Mouse (Mus musculus): ENCODE results near the gene Pmpcb.
A peak's percentile ranks its signal among the peaks of the same experiment; 100 is the strongest.
"Not testable (repeated sequence)": the region's sequence is repeated elsewhere in the genome, so short reads cannot be mapped to it uniquely, and the experiment has no call there.

The Pmpcb gene

GRCm38 (mm10) chr5:21736956-21737585 is at the start of gene Pmpcb:
TSS of gene Pmpcb (plus strand) at chr5:21737141.
- peak; percentile 86 to 93 for DNase-seq (ENCODE audit: low spot score in 2 of 2)

DNA sequence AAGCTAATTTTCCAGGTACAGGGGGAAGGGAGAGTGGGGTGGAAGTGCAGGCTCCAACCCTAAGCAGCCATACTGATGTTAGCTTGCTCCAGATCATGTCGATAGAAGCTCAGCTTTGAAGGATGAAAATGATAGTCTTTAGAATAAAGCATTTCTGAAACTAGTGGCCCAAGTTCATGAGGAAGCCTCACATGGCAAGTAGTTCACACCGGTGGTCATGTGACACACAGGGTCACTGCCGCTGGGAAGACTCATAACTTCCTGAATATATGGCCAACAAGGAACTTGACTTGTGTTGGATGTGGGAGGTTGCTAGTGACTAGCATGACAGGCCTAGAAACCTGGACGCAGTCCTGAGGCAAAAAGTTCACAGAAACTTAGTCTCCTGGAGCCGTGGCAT is 44.7 kb upstream of the Pmpcb start:
- no peak for DNase-seq (ENCODE audit: low spot score in 2 of 2)

- no peak for DNase-seq (ENCODE audit: low spot score in 2 of 2)
Measured at GRCm38 (mm10) chr5:21693372-21693870, 43.5 kb upstream of the Pmpcb start.

DNA sequence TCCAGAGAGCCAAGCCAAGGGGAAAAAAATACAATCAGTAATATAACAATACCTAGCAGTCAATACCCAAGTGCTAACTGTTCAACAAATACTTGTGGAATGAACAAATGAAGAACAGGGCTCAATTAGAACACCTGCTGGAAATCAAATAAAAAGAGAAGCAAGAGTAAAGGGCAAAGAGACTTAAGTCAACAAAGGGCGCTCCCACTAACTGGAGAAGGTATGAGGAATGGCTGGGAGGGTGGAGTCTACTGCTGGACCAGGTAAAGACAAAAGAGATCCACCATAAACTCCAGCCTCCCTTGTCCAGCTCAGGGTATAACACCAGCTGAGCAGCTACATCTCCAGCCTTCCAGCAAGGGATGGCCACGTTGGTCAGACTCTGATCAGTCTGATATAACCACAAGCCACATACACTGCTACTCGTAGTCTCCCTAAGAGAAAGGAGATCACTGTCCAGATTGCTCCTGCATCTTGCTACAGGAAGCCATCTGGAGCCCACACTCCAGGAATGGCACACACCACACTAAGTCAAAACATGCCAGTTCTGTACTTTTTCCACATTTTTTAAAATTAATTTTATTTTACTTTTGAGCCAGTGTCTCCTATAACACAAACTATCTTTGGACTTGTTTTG is 42.0 kb upstream of the Pmpcb start:
- no peak for DNase-seq (ENCODE audit: low spot score in 2 of 2)

GRCm38 (mm10) chr5:21699555-21699954 is 37.4 kb upstream of the Pmpcb start:
- DNase-seq (ENCODE audit: low spot score in 2 of 2) = not testable (repeated sequence)

DNA sequence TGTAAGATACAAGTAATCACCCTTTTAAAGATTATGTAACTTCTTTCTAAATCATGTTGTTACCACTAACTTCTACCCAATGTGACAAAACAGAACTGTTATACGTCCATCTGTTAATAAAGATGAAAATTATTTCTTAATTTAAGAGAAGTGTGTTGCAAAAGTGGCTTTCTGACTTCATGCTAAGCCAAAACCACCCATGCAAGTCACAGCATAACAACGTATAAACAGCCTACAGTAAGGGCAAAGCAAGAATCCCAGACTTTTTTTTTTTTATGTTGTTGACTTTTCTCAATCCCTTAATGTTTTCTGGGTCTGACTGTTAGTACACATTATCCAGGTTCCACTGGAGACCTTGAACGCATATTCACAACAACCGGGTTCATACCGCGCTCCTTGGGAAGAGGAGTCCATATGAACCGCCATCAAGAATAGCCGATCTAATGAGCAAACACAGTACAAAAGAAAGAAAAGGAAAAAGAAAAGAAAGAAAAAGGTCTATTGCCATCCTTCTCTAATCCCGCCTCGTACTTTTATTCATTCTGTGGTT is 36.6 kb upstream of the Pmpcb start:
- DNase-seq (ENCODE audit: low spot score in 2 of 2) = no peak

GRCm38 (mm10) chr5:21700934-21701333 is 36.0 kb upstream of the Pmpcb start:
- no peak for DNase-seq (ENCODE audit: low spot score in 2 of 2)

DNA sequence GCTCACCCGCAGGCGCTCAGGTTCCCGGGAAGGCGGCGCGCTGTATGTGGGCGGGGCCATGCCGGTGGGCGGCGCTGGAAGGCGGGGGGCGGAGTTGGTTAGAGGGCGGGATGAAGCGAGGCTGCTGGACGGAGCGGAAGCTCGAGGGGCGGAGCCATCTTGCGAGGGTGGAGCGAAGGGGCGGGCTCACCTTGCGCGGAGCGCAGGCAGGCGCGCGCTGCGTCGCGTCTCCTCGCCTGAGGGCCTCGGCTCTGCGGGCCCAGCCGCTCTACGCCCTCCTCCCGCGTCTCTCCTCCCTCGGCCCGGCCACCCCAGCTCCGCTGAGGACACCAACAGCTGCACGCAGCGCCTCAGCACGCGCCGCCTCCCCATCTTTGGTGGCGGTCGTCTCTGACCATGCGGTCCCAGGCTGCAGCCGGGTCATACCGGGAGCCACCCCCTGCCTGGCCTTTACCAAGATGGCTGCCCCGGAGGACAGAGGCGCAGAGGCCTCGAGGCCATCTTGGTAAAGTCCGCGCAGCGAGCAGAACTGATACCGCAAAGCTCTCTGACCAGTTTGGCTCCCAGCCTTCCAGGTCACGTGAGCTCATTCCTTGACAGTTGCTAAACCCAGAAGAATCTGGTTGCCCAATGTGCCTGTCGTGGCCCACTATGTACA is 35.5 kb upstream of the Pmpcb start, which contains the start of gene Napepld:
Gene Napepld, minus strand, starts transcription at position 46 of the 658 bp plus-strand sequence.
- DNase-seq (ENCODE audit: low spot score in 2 of 2) = peak; percentile 99

DNA sequence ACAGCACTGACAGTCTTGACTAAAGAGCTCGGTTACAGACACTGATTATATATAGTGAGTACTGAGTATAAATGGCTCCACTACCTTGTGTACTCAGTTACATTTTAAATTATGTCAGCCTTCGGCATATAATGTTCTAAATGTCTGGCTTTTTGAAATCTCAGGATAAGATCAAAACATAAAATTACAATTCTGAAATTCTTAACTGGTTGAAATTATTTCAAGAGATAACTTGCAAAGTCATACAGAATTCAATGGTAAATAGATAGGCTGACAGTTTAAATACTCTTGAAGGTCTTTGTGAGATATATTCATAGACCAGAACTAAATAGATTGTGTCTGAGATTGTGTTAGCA is 35.0 kb upstream of the Pmpcb start:
- DNase-seq (ENCODE audit: low spot score in 2 of 2) = no peak

- DNase-seq (ENCODE audit: low spot score in 2 of 2) = no peak
Measured at GRCm38 (mm10) chr5:21702873-21703475, 34.0 kb upstream of the Pmpcb start.

DNA sequence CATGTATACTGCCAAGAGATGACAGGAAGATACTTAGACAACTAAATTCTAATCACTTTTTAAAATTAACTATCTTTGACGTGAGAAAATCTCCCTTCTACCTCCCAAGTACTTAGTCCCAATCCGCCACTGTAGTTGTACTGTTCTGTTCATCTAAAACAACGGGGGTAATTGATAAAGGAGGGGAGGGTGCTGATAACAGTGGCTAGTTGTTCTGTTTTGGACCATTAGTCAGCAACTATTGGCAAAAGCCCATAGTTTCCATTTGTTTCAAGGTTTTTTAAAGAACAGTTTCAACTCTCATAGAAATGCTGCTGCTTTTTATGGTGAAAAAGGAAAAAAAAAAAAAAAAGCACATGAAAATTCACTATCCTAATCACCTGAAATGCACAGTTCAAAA is 33.2 kb upstream of the Pmpcb start:
- DNase-seq (ENCODE audit: low spot score in 2 of 2) = no peak

GRCm38 (mm10) chr5:21706546-21706945 is 30.4 kb upstream of the Pmpcb start:
- DNase-seq (ENCODE audit: low spot score in 2 of 2) = no peak

- not testable (repeated sequence) for DNase-seq (ENCODE audit: low spot score in 2 of 2)
Measured at GRCm38 (mm10) chr5:21708011-21708410, 28.9 kb upstream of the Pmpcb start.

- DNase-seq (ENCODE audit: low spot score in 2 of 2) = no peak
Measured at GRCm38 (mm10) chr5:21712127-21712715, 24.7 kb upstream of the Pmpcb start.

- no peak for DNase-seq (ENCODE audit: low spot score in 2 of 2)
Measured at GRCm38 (mm10) chr5:21714447-21714846, 22.5 kb upstream of the Pmpcb start.

GRCm38 (mm10) chr5:21717165-21717715 is 19.7 kb upstream of the Pmpcb start:
- no peak for DNase-seq (ENCODE audit: low spot score in 2 of 2)

DNA sequence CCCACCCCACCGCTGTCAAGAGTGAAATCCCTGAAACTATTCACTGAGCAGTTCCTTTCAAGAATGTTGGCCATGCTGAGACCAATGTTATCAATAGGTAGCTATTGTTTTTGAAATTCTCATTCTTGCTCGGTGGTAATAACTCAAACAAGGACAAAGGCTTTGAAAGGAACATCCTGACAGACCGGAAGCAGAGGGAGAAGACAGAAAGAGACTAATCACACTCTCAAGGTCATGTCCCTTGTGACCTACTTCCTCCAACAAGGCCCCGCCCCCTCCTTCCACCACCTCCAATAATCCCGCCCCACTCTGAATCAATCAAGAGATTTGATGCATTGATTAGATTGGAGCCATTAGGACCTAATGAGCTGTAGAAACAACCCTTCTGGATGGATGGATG is 18.4 kb upstream of the Pmpcb start:
- no peak for DNase-seq (ENCODE audit: low spot score in 2 of 2)

- no peak for DNase-seq (ENCODE audit: low spot score in 2 of 2)
Measured at GRCm38 (mm10) chr5:21719209-21719608, 17.7 kb upstream of the Pmpcb start.

DNA sequence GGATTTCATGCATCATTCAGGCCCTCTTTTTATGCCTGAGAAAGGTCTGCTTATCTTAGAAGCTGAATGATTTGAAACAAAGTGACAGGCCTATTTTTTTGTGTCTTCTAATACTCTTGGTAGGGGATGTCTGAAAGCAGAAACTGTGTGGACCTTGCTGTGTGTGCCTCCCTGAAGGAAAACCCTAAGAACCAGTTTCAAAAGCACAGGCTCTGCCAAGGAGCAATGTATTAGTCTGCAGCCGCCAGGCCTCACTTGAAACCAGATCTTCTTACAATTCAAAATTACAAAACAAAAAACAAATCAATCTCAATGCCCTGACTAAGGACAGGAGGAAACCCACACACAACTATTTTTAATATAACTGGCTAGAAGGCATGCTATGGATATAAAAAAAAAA is 12.5 kb upstream of the Pmpcb start:
- DNase-seq (ENCODE audit: low spot score in 2 of 2) = no peak

DNA sequence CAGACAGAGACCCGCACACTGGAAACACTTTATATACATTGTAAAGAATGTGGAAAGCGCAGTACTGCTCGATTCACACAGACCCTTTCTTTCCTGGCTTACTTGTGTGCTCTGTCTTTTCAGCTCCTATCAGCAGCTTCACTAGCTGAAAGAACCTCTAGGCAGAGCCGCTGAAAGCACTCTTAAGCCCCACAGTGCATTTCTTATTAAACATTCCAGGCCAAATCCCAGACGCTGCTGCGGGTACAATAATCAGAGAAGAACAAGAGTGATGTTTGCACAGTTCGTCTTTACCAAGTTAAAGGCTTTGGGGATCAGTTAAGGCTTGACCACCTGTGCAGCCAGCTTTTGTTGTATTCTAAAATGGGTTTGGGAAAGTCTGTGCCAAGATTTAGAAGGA is 12.1 kb upstream of the Pmpcb start:
- no peak for DNase-seq (ENCODE audit: low spot score in 2 of 2)

- DNase-seq (ENCODE audit: low spot score in 2 of 2) = no peak
Measured at GRCm38 (mm10) chr5:21729107-21729506, 7.8 kb upstream of the Pmpcb start.
